Mouse (Mus musculus) E14TG2a.4 (cell line): ENCODE data around the gene Trhr2.

ENCODE experiments used
- CTCF ChIP-seq: conservative IDR thresholded peaks from 2 replicates; pipeline ENCODE4 v1.5.1; 2014; ENCODE audit warnings: low read length
- NANOG ChIP-seq: IDR thresholded peaks from 2 replicates; pipeline ENCODE4 v1.6.1; 2014; ENCODE audit warnings: borderline replicate concordance, low read length, mixed read lengths
- POU5F1 ChIP-seq: IDR thresholded peaks from 2 replicates; pipeline ENCODE4 v1.6.1; 2014; ENCODE audit warnings: low read length, borderline replicate concordance

DNA sequence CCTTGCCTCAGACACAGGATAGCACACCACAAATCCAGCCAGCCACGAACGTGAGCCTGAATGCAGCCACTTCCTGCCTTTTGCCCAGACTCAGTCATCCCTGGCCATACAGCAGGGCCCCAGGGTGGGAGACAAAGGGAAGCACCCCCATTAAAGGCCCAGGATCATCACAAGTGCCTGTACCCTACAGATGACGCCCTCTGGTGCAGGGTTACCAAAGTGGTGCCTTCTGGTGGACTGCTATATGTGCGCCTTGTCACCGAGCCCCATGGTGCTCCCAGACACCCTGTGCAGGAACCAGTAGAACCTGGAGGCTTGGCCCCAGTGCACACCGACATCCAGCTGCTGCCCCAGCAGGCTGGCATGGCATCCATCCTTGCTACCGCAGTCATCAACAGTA lies 27.0 kb downstream of the Trhr2 start:
- TF ChIP-seq CTCF: no peak
- no peak for TF ChIP-seq NANOG
- TF ChIP-seq POU5F1: no peak
